Mouse (Mus musculus): Measurements from ENCODE around the gene Arrdc2. TPM values are rescaled to one million over a fixed set of nuclear protein-coding genes. Genes with fewer than 3 reads are reported as not detected.

The Arrdc2 gene
- total RNA-seq, 2 experiments from 2014 or later: 15.0 to 18.7 TPM

DNA sequence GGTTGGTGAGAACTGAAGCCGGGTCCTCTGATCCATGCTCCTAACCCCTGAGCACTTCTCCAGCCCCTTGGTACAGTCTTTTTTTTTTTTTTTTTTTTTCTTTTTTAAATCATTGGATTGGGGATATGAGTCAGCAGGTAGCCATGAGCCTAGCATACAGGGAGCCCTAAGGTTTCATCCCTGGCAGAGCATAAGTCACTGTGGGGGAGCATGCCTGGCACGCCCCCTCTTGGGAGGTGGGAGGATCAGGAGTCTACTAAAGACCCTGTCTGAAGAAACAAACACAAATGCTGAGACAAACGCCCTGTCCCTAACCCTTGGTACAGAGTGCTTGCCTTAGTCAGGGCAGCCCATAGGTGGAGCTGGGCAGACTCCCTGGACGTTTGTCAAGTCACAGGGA lies 27.5 kb downstream of the Arrdc2 start:
- no peak for DNase-seq (ENCODE audit: extremely low spot score in 1 of 2, low spot score in 1 of 2)

GRCm38 (mm10) chr8:70810962-70811680 lies 28.4 kb downstream of the Arrdc2 start:
- DNase-seq (ENCODE audit: extremely low spot score in 1 of 2, low spot score in 1 of 2): no peak

DNA sequence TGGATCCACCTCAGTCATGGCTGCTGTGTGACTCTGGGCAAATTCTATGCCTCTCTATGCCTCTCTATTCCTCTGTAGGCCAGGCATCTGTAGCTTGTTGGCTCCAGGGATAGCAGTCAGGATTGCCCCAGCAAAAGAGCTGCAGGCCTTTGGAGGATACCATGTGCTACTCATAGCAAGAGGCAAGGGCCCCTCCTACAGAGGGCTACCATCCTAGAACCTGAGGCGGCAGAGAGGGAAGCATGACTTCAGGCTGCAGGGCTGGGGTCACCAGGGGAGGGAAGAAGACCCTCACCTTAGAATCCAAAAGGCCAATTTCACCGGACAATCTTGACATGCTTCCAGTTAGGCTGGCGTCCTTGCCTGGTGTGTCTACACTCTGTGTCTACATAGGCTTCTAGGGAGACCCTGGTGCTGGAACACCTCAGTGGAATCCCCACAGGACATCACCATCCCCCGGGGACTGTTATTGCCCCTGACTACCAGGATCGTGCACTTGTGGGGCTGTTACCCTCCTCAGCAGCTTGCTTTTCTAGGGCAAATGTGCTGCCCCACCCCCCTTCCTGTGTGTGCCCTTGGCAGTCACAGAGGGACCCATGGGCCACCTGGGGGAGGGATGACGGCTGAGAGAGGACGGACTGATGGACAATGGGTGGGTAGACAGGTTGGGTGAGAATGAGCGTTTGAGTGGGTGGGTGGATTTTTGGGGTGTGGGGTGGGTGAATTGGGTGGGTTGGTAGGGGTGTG lies 30.4 kb downstream of the Arrdc2 start:
- DNase-seq (ENCODE audit: extremely low spot score in 1 of 2, low spot score in 1 of 2): no peak

DNA sequence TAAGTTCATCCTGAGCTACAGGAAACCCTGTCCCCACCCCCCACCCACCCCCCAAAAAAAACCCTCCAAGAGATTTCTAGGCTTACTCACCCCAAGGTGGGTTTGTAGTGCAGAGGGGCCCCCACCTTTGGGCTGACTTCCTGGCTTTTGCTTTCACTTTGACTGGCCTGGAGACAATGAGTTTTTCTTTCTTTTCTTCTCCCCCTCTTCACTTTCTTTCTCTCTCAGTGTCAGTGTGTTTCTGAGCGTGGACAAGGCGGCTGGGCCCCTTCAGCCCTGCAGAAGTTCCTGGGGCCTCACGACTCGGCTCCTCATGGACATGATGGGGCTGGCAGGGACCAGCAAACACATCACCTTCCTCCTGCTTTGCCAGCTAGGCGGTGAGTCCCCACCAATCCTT lies 31.3 kb downstream of the Arrdc2 start, which contains the start of gene Il12rb1:
Gene Il12rb1 (plus strand): TSS at position 211 of the 400 bp plus-strand sequence.
- no peak for DNase-seq (ENCODE audit: extremely low spot score in 1 of 2, low spot score in 1 of 2)

DNA sequence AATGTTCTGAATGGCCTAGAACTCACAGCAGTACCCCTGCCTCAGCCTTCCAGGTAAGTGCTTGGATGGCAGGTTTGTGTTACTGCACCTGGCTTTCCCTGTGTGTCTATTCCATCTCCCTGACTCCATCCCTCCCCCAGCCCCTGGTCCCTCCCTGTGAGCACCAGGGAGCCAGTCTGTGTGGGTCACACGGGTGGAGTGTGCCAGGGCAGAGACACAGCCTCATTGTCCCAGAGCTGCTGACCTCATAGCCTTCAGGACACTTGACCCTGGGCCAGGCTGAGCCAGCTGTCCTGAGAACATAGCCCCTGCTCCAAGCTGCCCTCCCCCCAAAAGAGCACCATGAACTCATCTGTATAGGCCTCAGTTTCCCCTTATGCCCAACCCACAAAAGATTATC lies 32.2 kb downstream of the Arrdc2 start:
- no peak for DNase-seq (ENCODE audit: extremely low spot score in 1 of 2, low spot score in 1 of 2)

- DNase-seq (ENCODE audit: extremely low spot score in 1 of 2, low spot score in 1 of 2): no peak
Measured at GRCm38 (mm10) chr8:70806541-70806940, 33.0 kb downstream of the Arrdc2 start.

GRCm38 (mm10) chr8:70804481-70805206 lies 34.9 kb downstream of the Arrdc2 start, which contains the start of gene Mast3:
Mast3 (minus strand) TSS chr8:70805054.
- DNase-seq (ENCODE audit: extremely low spot score in 1 of 2, low spot score in 1 of 2): peak; percentile 72 to 73

DNA sequence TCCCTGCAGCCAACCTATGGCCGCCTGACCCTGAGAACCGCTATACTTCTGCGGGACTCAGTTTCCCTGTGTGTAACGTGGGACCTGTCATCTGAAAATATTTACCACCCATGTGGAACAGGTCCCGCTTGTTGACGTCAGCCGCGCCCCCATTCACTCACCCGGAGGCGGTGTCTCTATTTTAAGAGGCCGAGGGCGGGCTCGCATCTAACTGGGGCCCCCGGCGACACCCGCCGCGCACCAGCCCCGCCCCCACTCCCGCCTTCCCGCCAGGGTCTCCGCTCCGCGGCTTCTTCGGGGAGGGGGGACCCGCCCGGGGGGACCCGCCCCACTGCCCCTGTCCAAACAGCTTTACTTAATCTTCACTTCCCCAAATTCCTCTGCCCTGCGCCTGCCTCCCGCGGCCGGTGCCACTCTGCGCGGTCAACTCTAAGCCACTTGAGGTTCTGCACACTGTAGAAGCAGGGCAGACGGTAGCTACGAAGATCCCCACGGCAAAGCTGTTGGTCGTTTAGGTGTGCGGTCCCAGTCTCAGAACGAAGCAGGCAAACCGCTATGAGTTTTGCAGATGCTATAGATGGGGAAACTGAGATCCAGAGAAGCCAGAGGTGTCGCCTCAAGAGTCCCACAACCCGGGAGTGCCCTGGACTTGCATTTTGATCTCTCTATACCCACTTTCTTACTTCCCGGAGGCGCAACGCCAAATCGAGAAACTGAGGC lies 35.6 kb downstream of the Arrdc2 start:
- DNase-seq (ENCODE audit: extremely low spot score in 1 of 2, low spot score in 1 of 2): peak; percentile 52 to 61

GRCm38 (mm10) chr8:70802786-70803510 lies 36.6 kb downstream of the Arrdc2 start:
- DNase-seq (ENCODE audit: extremely low spot score in 1 of 2, low spot score in 1 of 2): no peak

GRCm38 (mm10) chr8:70801830-70802229 lies 37.7 kb downstream of the Arrdc2 start:
- DNase-seq (ENCODE audit: extremely low spot score in 1 of 2, low spot score in 1 of 2): no peak

DNA sequence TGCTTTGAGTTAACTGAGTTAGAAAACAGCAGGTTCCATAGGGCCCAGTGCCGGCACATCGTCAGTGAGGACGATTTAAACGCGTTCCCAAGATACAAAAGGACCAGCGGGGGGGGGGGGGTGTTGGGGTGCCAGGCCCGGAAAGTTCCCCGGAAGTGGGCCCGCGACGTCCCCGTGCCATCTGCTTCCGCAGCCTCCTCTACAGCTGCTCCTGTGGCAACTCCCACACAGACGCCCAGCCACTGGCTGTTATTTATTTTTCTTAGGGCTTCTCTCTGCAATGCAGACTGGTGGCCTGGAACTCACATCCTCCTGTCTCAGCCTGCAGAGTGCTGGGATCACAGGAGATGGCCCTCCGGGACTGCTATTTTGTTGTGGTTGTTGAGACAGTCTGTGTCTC lies 38.4 kb downstream of the Arrdc2 start:
- peak; percentile 60 to 69 for DNase-seq (ENCODE audit: extremely low spot score in 1 of 2, low spot score in 1 of 2)

DNA sequence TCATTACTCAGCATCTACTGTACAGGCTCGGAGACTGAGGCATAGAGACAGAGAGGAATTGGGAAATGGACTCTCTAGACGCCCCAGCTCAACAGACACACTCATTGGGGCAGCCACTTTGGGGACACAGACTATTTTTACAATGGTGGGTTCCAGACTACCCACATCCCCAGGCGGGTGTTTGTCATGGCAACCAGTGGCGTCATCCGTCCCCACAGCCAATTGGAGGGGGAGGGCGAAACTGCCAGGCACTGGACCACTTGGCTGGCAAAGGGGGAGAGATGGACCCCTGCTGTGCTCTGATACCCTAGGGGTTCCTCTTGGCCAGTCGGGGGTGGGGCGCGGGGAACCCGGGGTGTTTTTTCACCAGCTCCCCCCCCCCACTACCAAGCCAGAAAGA lies 38.9 kb downstream of the Arrdc2 start:
- peak in 1 of 2 experiments; percentile 44 for DNase-seq (ENCODE audit: extremely low spot score in 1 of 2, low spot score in 1 of 2)

- peak in 1 of 2 experiments; percentile 46 for DNase-seq (ENCODE audit: extremely low spot score in 1 of 2, low spot score in 1 of 2)
Measured at GRCm38 (mm10) chr8:70798281-70798680, 41.2 kb downstream of the Arrdc2 start.

GRCm38 (mm10) chr8:70797081-70798070 lies 42.1 kb downstream of the Arrdc2 start:
- DNase-seq (ENCODE audit: extremely low spot score in 1 of 2, low spot score in 1 of 2): peak; percentile 71 to 76

DNA sequence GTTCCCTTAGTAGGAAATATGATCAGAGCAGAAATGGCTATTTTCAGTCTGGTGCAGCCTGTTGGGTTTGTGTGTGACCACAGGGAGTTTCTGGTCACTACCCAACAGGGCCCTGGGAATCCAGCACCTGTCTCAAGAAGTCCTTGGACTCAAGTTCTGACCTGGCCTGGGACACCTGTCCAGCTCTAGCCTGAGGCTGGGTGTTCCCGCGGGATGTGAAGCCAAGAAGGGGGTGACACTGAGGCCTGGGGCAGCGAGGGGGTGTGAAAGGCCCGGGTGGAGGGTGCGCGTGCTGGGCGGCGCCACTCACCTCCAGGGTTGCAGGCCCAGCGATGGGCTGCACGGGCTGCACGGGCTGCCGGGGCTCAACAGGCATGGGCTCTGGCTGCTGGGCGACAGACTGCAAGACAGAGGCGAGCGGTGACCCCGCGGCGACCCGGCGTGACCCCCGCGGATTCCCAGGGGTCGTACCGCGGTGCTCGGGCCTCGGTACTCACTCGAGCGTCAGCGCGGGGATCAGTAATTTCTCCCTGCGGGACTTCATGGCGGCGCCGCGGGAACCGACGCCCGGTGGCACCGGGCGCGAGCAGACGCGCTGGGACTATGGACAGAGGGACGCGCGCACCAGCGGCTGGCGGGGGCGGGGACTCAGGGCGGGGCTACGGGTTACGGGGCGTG lies 43.0 kb downstream of the Arrdc2 start:
- peak in 1 of 2 experiments; percentile 75 for DNase-seq (ENCODE audit: extremely low spot score in 1 of 2, low spot score in 1 of 2)

- no peak for DNase-seq (ENCODE audit: extremely low spot score in 1 of 2, low spot score in 1 of 2)
Measured at GRCm38 (mm10) chr8:70795370-70795769, 44.1 kb downstream of the Arrdc2 start.

DNA sequence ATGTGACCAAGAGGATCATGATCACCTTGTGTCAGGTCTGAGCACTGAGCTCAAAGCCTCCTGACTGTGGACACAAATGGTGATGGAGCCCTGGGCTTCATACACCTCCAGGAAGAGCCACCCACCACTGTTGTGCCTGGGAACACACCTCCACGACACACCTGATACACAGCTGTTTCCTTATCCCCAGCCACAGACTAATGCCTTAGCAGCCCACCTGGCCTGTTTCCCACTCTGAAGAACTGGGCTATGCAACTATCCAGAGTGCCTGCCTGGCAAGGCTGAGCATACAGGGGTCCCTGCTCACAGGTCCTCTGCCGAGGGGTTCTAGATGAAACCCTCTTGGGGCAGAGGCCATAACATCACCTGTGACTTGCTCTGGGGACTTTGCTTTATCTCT lies 45.3 kb downstream of the Arrdc2 start:
- DNase-seq (ENCODE audit: extremely low spot score in 1 of 2, low spot score in 1 of 2): no peak

DNA sequence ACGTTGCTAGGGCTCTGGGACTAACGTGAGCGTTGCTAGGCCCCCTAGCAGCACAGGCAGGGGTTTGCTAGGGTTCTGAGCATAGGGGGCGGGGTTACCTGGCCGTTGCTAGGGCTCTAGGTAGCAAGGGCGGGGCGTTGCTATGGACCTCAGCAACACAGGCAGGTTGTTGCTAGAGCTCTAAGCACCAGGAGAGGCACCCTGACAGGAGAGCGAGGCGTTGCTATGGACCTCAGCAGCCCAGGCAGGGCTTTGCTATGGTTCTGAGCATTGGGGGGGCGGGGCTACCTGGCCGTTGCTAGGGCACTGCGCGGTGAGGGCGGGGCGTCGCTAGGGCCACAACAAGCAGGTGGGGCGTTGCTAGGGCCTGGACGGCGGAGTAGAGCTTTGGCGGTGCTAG lies 46.8 kb downstream of the Arrdc2 start:
- peak in 1 of 2 experiments; percentile 49 for DNase-seq (ENCODE audit: extremely low spot score in 1 of 2, low spot score in 1 of 2)

Measured in layer of hippocampus, postnatal 25 days (tissue).